Mouse (Mus musculus) gastrocnemius, postnatal 25 days (tissue): ENCODE results near the gene Hspa1l. TPM values are rescaled to one million over a fixed set of nuclear protein-coding genes. Genes with fewer than 3 reads are reported as not detected.
A peak's percentile ranks its signal among the peaks of the same experiment; 100 is the strongest.
"Not testable (repeated sequence)": the region's sequence is repeated elsewhere in the genome, so short reads cannot be mapped to it uniquely, and the experiment has no call there.

Experiments
- DNase-seq: peaks from one replicate; pipeline ENCODE4 v3.0.0; 2022
- total RNA-seq, 2 experiments: library from RNA; stranded (reverse); gene quantifications; 1 replicate in 1 of 2; 2 replicates in 1 of 2; pipeline ENCODE4 v1.2.3; 2021

Hspa1l gene
- total RNA-seq, 2 experiments from 2014 or later, result 21.5 to 31.8 TPM

DNA sequence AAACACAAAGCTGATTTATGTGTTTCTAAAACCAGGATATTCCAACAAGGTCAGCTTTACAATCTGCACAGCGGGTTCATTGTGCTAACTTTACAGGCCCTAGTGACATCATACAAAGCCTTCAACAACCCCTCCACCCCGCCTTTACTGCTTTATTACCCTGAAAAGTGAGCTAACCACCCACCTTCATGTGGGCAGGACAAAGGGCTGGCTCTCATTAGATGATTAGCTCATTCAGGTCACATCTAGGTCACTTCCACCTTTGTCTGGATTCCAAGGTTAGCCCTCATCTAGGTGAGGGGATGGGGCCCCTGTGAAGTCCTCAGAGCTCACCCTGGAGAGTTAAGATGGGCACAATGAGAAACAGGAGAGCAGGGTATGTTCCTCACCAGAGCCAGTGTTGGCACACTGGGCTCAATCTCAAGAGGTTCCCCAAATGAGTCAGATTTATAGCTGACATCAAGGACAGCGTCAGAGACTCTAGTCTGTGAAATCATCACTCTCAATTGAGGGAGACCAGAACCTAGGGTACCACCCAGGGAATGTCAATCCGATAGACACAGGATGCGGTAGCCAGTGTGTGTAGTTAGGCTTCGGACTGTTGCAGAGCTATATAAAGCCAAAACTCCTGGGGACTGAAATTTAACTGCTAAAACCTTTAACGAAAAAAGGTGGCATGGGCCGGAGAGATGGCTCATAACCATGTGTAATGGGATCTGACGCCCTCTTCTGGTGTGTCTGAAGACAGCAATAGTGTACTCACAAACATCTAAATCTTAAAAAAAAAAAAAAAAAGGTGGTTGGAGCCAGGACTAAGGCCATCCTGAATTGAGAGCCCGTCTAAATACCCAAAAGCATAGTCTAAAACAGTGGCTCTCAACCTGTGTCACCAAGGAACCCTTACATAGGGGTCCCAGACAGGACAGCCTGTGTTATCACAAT, 21.7 kb upstream of the Hspa1l start:
- no peak for DNase-seq

DNA sequence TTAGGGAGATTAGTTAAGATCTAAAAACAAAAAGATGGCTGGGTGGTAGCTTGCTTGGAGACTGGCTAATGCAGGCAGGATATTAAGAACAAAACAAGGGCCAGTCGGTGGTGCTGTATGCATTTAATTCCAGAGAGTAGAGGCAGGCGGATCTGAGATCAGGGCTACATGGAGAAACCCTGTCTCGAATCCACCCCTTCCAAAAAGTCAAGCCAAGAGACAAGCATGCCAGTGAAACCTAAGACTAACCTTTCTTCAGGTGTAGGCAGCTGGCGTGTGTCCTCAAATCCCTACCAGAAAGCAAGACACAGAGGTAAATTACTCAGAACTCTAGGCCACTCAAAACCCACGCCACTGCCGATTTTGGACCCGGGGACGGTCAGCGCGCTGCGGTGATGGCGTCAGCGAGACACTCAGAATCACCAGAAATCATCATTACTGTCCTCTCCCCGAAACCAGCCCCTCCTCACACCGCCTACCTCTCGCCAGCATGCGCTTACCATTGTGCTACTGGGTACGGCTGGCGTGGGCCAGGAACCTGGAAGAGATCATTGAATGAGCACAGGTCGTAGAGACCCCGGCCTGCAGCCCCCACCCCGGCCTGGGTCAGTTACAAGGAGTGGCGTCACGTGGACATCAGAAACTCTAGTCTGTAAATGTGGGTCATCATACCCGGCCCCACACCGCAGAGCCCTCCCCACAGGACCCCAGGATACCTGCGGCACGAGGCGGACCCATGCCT, 20.7 kb upstream of the Hspa1l start:
- DNase-seq, result no peak

DNA sequence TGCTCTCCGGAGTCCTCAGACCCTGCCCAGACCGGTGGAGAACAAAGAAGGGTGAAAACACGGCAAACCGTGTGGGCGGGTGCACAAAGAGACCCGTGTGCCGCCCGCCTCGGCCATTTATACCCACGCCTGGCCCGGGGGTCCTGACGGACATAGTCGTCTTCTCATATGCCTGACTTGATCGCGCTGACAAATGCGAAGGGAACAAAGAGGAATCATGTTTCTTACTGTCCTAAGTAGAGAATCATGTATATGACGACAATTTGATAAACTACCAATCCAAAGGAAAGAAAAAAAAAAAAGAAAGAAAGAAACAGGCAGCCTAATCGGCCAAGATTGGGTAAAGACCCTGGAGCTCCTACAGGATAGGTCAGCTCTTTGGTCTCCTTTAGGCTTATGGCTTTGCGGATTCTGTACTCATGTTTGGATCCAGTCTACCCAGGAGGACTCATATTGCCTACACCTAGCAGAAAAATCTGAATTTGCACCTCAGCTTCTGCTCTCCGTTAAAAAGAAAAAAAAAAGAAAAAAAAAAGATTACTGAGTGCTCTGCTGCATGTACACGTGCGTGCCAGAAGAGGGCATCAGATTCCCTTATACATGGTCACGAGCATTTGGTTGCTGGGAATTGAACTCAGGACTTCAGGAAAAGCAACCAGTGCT, 20.0 kb upstream of the Hspa1l start:
- peak; percentile 63 for DNase-seq

DNA sequence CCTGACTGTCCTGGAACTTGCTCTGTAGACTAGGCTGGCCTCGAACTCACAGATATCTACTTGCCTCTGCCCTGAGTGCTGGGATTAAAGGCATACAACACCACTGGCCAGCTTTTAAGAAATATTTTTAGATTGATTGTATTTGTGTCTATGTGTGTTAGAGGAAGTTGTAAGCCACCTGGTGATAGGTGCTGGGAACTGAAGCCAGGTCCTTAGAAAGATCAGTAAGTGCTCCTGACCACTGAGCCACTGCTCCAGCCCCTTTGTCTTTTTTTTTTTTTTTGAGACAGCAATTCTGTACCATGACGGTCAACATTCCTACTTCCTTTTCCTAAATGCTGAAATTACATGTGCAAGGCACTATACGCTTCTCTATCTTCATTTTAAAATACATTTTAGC, 19.2 kb upstream of the Hspa1l start:
- DNase-seq, result no peak

DNA sequence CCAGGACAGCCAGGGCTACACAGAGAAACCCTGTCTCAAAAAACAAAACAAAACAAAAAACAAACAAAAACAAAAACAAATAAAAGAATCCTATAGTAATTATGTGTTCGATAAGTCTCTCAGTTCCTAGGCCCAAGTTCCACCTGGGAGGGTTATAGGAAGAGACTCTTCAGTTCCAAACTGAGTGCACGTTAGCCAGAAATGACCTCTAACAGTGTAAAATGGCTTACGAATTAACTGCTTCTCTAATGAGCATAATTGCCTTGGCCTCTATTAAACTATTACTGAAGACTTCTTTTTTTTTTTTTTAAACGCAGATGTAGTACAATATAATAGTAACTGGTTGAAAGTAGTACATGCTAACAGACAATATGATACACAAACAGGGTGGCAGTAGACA, 18.6 kb upstream of the Hspa1l start:
- no peak for DNase-seq

DNA sequence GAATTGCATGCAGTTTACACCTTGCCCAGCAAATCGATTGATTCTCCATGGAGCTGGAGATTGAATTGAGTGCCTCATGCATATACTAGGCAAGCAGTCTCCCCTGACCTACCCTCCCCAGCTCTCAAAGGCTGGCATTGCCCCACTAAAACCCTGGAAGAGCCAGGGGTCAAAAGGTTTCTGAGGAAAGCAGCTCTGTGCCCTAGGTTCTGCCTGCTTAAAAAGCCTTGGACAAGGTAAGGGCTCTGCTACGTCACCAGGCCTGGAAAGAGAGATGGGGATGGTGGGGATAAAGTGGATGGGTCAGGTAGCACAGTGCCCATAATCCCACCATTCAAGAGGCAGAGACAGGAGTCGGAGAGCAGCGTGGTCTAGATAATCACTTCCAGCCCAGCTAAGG, 17.7 kb upstream of the Hspa1l start:
- DNase-seq, result no peak

DNA sequence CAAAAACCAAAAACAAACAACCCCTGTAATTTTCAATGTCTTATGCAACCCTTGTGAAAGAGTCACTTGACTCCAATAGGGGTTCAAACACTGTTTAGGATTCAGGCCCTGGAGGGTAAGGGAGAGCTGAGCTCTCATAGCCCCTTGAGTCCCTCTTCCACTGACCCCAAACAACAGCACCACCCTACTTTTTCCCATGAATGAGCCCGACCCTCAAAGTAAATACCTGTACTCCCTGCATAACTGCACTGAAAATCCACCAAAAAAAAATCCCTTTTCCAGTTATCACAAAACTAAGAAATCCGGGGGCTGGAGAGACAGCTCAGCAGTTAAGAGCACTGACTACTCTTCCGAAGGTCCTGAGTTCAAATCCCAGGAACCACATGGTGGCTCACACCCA, 16.6 kb upstream of the Hspa1l start:
- DNase-seq, result no peak

DNA sequence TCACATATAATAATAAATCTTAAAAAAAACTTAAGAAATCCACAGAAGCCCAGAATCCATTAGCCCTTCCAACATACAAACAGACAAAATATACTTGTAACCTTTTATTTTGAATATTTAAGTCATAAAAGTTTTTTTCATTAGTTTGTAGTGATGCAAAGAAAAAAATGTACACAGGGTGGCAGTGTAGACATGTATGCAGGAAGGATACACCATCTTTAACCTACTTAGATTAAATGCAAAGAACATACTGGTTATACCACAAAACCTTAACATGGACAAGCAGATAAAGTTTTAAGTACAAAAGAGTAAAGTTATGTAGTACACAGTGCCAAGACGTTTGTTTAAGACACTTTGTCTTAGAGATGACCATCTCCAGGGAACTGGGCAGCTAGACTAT, 16.2 kb upstream of the Hspa1l start:
- DNase-seq, result no peak

DNA sequence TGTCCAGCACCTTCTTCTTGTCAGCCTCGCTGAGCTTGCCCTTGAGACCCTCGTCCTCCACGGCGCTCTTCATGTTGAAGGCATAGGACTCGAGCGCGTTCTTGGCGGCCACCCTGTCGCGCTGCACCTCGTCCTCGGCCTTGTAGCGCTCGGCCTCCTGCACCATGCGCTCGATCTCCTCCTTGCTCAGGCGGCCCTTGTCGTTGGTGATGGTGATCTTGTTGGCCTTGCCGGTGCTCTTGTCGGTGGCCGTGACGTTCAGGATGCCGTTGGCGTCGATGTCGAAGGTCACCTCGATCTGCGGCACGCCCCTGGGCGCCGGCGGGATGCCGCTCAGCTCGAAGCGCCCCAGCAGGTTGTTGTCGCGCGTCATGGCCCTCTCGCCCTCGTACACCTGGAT, 15.2 kb upstream of the Hspa1l start:
- not testable (repeated sequence) for DNase-seq

DNA sequence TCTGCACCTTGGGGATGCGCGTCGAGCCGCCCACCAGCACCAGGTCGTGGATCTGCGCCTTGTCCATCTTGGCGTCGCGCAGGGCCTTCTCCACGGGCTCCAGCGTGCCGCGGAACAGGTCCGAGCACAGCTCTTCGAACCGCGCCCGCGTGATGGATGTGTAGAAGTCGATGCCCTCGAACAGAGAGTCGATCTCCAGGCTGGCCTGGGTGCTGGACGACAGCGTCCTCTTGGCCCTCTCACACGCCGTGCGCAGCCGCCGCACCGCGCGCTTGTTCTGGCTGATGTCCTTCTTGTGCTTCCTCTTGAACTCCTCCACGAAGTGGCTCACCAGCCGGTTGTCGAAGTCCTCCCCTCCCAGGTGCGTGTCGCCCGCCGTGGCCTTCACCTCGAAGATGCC, 14.5 kb upstream of the Hspa1l start:
- not testable (repeated sequence) for DNase-seq

DNA sequence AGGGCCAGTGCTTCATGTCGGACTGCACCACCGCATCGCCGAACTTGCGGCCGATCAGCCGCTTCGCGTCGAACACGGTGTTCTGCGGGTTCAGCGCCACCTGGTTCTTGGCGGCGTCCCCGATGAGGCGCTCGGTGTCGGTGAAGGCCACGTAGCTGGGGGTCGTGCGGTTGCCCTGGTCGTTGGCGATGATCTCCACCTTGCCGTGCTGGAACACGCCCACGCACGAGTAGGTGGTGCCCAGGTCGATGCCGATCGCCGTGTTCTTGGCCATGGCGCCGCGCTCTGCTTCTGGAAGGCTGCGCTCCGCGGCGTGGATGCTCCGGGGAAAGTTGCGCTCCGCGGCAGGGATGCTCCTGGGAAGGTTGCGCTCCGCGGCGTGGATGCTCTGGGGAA, 13.8 kb upstream of the Hspa1l start:
- not testable (repeated sequence) for DNase-seq

DNA sequence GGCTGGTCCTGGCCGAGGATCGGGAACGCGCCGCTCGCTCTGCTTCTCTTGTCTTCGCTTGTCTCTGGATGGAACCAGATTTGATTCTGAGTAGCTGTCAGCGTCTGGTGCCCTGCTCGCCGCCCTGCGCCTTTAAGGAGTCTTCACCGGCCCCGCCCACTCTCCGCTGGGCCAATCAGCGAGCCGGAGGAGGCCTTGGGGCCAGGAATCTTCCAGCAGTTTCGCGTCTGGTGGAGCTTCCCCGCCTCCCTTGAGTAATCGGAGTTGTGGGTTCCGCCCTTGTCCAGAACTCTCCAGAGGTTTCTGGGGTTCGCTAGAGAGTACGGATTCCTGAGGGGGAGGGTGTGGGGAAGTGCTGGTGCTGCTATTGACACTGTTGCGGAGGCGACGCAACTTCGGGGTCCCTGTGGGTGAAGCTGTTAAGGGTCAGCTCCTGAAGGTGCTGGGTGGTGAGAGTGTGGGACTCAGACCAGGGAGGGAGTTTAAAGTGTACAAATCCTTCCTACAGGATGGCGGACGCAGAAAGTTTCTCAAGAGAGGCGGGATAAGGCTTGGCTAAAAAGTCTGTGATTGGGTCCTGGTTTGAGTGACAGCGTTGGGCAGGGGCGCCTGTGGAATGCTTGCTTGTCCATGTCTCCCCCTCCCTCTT, 13.2 kb upstream of the Hspa1l start, which contains the start of gene Hspa1b:
Gene Hspa1b (minus strand): TSS at position 109 of the 649 bp plus-strand sequence.
- DNase-seq, result peak; percentile 85

DNA sequence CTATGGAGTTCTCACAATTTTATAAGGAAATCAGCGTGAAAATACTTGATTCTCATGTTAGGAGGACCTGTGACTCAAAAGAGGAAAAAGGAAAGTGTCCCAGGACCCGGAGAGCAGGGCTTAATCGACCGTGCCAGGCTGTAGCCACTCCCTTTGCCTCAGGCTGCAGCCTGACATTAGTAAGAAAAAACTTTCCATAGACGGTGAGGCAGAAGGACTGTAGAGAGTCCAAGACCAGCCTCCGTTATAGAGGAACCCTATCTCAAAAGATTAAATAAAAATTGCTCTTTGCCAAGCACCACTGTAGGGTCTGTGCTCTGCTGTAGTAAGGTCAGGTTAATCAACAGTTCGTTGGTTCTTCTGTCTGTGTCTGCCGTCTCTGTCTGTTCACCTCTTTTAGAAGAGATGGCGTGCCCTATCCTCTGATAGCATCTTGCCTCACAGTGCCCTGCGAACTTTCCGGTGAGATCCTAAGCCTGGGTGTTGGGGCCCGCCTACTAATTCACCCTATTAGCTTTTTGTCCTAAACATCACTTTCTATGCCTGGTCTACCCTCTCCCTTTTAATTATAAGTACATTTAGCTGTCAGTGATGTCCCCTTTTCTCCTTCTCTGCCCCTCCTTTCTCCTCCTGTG, 12.5 kb upstream of the Hspa1l start:
- DNase-seq, result no peak

DNA sequence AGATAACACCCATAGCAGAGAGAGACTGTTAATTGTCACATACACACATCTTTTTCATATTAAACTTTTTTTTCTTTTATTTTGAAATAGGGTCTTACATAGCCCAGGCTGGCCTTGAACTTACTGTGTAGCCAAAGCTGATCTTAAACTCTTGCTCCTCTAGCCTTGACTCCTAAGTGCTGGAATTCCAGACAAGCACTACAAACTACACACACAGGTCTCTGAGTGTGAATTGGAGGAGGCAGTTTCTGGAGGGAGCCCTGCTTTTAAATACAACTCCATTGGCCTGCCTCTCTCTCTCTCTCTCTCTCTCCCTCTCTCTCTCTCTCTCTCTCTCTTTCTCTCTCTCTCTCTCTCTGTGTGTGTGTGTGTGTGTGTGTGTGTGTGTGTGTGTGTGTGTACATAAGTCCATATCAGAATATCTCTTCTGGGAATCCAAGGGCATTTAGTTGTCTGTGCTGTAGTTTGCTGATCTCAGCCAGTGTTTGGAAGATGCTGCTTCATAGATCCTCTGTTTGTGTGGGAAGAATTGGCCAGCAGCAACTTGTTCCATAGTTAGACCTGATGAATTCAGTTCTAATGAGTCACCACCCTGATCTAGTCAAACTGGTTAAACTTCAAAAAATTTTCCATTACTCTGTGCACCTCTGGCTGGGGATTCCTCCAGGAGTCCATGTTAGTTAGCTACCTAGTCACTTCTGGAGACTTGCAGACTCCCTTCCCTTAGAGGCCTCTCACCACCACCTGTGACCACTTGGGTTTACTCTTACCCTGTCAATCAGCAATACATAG, 11.6 kb upstream of the Hspa1l start:
- DNase-seq, result no peak

DNA sequence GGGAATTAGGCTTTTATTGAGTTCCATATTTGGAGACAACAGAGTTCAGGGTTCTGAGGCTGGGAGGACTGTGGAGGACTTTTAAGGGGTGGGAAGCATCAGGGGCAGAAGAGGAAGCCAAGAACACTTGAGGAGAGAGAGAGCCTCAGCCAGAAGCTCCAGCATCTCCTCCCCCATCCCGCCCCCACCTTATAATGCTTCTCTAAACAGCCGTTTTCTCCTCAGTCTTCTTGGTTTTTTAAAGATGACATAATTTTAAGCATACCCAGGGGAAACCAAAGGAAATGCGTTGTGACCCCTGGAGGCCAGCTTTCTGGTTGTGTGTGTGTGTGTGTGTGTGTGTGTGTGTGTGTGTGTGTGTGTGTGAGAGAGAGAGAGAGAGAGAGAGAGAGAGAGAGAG, 10.4 kb upstream of the Hspa1l start:
- peak; percentile 29 for DNase-seq

DNA sequence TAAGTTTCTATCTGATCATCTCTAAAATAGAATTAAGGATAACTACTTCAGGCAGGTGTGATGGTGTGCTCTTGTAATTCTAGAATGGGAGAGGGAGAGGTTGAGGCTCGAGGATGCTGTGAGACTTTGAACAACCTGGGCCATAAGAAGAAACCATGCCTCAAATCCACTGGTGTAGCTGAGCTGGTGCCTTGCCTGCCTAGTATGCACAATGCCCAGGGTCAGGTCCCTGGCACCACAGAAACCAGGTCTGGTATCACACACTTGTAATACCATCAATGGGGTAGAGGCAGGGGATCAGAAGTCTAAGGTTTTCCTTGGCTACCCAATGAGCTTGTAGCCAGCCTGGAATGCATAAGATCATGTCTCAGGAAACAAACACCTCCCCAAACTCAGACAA, 9.7 kb upstream of the Hspa1l start:
- no peak for DNase-seq

DNA sequence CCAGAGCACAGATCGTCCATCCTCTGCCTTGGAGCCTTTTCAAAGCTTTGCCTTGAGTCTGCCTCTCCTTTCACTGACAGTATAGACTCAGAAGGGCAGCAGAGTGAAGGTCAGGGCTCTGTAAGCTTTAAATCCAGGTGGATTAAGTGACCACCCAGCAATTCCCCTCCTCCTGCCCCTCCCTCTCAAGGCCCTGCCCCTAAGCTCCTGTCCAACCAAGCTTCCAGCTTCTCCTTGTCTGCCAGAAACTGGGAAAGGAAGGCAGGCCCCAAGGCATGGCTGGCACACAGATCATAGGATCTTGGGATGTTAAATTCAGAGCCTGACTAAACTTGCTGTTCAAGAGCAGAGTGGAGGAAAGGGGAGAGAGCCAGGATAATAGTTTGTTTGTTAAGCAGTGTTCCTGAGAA, 7.9 kb upstream of the Hspa1l start:
- DNase-seq, result no peak

DNA sequence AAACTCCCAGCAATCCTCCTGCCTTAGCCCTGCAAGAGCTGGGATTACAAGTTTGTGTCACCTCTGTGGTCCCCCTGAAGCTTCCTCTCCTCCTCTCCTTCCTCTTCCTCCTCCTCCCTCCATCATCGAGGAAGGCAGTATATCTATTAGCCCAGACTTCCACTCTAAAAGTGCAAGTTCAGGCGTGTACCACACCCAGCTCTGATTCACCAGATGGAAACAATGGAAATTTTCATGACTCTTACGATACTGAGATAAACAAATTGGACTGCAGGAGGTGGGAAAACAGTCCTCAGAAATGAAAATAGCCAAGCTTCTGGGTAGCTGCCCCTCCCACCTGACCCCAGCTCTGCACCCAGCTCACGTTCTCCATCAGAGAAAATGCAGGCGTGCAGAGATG, 6.9 kb upstream of the Hspa1l start:
- DNase-seq, result no peak

DNA sequence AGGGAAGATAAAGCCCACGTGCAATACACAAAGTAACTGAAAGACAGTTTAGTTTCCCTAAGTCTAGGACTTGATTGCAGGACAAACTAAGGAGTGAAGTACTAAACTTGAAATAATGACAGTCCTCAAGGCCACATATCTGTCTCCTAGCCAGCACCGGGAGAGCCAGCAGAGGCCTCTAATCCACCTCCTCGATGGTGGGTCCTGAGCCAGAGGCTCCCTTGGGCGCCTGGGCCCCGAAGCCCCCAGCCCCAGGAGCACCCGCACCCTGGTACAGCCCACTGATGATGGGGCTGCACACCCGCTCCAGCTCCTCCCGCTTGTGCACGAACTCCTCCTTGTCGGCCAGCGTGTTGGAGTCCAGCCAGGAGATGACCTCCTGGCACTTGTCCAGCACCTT, 2.7 kb upstream of the Hspa1l start, which contains the start of gene Gm20481:
Gene Gm20481 (plus strand): TSS at position 91 of the 400 bp plus-strand sequence.
- DNase-seq, result not testable (repeated sequence)

DNA sequence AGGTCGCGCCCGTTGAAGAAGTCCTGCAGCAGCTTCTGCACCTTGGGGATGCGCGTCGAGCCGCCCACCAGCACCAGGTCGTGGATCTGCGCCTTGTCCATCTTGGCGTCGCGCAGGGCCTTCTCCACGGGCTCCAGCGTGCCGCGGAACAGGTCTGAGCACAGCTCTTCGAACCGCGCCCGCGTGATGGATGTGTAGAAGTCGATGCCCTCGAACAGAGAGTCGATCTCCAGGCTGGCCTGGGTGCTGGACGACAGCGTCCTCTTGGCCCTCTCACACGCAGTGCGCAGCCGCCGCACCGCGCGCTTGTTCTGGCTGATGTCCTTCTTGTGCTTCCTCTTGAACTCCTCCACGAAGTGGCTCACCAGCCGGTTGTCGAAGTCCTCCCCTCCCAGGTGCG, 1.7 kb upstream of the Hspa1l start:
- DNase-seq, result not testable (repeated sequence)

DNA sequence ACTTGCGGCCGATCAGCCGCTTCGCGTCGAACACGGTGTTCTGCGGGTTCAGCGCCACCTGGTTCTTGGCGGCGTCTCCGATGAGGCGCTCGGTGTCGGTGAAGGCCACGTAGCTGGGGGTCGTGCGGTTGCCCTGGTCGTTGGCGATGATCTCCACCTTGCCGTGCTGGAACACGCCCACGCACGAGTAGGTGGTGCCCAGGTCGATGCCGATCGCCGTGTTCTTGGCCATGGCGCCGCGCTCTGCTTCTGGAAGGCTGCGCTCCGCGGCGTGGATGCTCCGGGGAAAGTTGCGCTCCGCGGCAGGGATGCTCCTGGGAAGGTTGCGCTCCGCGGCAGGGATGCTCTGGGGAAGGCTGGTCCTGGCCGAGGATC, 822 bp upstream of the Hspa1l start:
- not testable (repeated sequence) for DNase-seq
